Mouse (Mus musculus): ENCODE measurements at regions not wholly inside any gene's neighbourhood (a gene's known extent, or its start where the extent isn't known, plus 50 kb on each side); places are given as distances from the start of the nearest gene placed in this dataset.

- Histone ChIP-seq H3K27ac (no peak overlapping the region), H3K4me2 (no peak overlapping the region; the same call in 1 of the 2 replicates), H3K27me3 (peaks cover 6% of the 10 kb centered on the region; the same call in 1 of the 2 replicates), H3K4me1 (peaks cover 24% of the 10 kb centered on the region), H3K4me3 (no peak overlapping the region), H3K36me3 (no peaks in the 10 kb centered on the region), H3K9me3 (no peaks in the 10 kb centered on the region), H3K9ac (no peak overlapping the region)
- WGBS: 70% methylated on average over 24 of the region's 24 CpGs
- no peak for ATAC-seq (ENCODE audit: insufficient number of reproducible peaks, insufficient read depth, low FRiP score, low TSS enrichment, low read depth)
These were observed 157.5 kb downstream of the Rplp1 start for GRCm38 (mm10) chr9:61756801-61757342.

DNA sequence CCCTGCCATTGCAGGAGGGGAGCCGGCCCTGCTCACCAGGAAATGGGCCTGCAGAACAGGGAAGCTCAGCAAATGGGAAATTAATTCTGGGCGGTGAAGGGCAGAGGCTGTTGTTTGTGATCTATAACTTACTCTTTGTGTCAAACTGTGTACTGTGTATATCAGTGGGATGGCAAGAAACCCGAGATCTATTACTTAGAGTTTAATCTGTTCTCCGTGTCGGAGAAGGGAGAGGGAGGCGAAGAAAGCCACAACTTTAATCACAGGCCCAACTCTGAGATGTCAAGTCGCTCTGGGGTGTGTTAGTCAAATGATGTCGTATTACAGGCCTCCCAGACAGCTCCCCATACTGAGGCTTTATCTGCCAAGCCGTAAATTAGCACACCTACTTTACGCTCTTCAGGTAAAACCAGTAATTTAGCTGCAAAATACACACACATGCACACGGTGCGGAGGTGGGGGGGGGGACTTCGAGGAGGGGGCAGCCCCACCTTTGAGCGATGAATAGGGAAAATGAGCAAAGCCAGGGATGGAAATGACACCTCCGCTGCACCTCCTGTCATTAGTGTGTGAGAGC, 158.0 kb downstream of the Rplp1 start:
- ATAC-seq (ENCODE audit: insufficient number of reproducible peaks, insufficient read depth, low FRiP score, low TSS enrichment, low read depth): peak; percentile 66
- Histone ChIP-seq H3K27ac (no peak overlapping the region; the same call in 1 of the 2 replicates), H3K9ac (no peak overlapping the region), H3K4me2 (no peak overlapping the region; the same call in 1 of the 2 replicates), H3K4me3 (no peak overlapping the region), H3K9me3 (no peaks in the 10 kb centered on the region), H3K27me3 (peaks cover 2% of the 10 kb centered on the region; the same call in 1 of the 2 replicates), H3K36me3 (no peaks in the 10 kb centered on the region), H3K4me1 (peaks cover 24% of the 10 kb centered on the region)
- WGBS: 60% methylated on average over 15 of the region's 15 CpGs

- H3K36me3 ChIP-seq: no peaks in the 10 kb centered on the region
- H3K4me1 ChIP-seq: peaks cover 24% of the 10 kb centered on the region
- H3K27me3 ChIP-seq: 0 out of 2 replicates have a peak, but pooled peaks cover 2% of the 10 kb centered on the region
- H3K4me2 ChIP-seq: no peak overlapping the region
- H3K4me3 ChIP-seq: no peak overlapping the region
- no peak for ATAC-seq (ENCODE audit: insufficient number of reproducible peaks, insufficient read depth, low FRiP score, low TSS enrichment, low read depth)
- WGBS: 83% methylated on average over 3 of the region's 3 CpGs
- no peaks in the 10 kb centered on the region for H3K9me3 ChIP-seq
- no peak overlapping the region for H3K9ac ChIP-seq
- H3K27ac ChIP-seq: no peak overlapping the region
These were observed 159.0 kb downstream of the Rplp1 start for GRCm38 (mm10) chr9:61755311-61755710.

- no peak overlapping the region for H3K4me3 ChIP-seq
- 0 out of 2 replicates have a peak, but pooled peaks cover 2% of the 10 kb centered on the region for H3K27me3 ChIP-seq
- peak overlapping the region; percentile 27; the same call in 1 of the 2 replicates for H3K9ac ChIP-seq
- peaks cover 24% of the 10 kb centered on the region for H3K4me1 ChIP-seq
- 20% methylated on average over 10 of the region's 10 CpGs for WGBS
- no peaks in the 10 kb centered on the region for H3K36me3 ChIP-seq
- no peaks in the 10 kb centered on the region for H3K9me3 ChIP-seq
- ATAC-seq (ENCODE audit: insufficient number of reproducible peaks, insufficient read depth, low FRiP score, low TSS enrichment, low read depth): no peak
- H3K27ac ChIP-seq: no peak overlapping the region
- H3K4me2 ChIP-seq: peak overlapping the region; percentile 37
These were observed 160.5 kb downstream of the Rplp1 start for GRCm38 (mm10) chr9:61753795-61754194.

GRCm38 (mm10) chr9:61749201-61749600, 165.1 kb downstream of the Rplp1 start:
- Histone ChIP-seq H3K4me3 (no peak overlapping the region), H3K27me3 (0 out of 2 replicates have a peak, but pooled peaks cover 2% of the 10 kb centered on the region), H3K4me2 (no peak overlapping the region), H3K9ac (no peak overlapping the region), H3K27ac (no peak overlapping the region), H3K36me3 (no peaks in the 10 kb centered on the region), H3K4me1 (peaks cover 14% of the 10 kb centered on the region), H3K9me3 (0 out of 2 replicates have a peak, but pooled peaks cover 3% of the 10 kb centered on the region)
- WGBS: 82% methylated on average over 4 of the region's 4 CpGs
- ATAC-seq (ENCODE audit: insufficient number of reproducible peaks, insufficient read depth, low FRiP score, low TSS enrichment, low read depth): no peak

DNA sequence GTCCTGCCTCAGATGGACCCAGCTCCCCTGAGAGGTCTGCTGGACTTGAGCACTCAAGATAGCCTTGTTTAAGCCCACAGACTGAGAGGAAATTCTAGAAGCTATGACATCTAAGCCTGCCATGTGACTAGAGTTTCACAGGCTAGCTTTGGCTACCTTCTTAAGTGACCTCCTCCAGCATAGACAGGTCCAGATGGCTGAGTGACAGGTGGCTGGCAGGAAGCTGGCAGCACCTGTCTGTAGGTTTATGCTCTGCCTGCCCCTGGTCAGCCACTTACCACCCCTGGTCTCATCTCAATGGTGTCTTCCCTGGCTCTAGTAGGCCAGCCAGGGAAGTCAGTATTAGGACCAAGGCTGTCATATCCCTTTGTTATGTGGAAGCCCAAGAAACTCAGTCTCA, 165.9 kb downstream of the Rplp1 start:
- ATAC-seq (ENCODE audit: insufficient number of reproducible peaks, insufficient read depth, low FRiP score, low TSS enrichment, low read depth): no peak
- H3K4me1 ChIP-seq: peaks cover 6% of the 10 kb centered on the region; the same call in 1 of the 2 replicates
- H3K9ac ChIP-seq: no peak overlapping the region
- no peak overlapping the region for H3K4me2 ChIP-seq
- no peak overlapping the region for H3K4me3 ChIP-seq
- 0 out of 2 replicates have a peak, but pooled peaks cover 3% of the 10 kb centered on the region for H3K9me3 ChIP-seq
- 0 out of 2 replicates have a peak, but pooled peaks cover 2% of the 10 kb centered on the region for H3K27me3 ChIP-seq
- no peaks in the 10 kb centered on the region for H3K36me3 ChIP-seq
- no peak overlapping the region for H3K27ac ChIP-seq

- H3K27me3 ChIP-seq: no peaks in the 10 kb centered on the region; the same call in 1 of the 2 replicates
- WGBS: 60% methylated on average over 6 of the region's 6 CpGs
- H3K9me3 ChIP-seq: 0 out of 2 replicates have a peak, but pooled peaks cover 3% of the 10 kb centered on the region
- H3K9ac ChIP-seq: no peak overlapping the region
- H3K4me1 ChIP-seq: 0 out of 2 replicates have a peak, but pooled peaks cover 5% of the 10 kb centered on the region
- no peak overlapping the region for H3K27ac ChIP-seq
- no peak for ATAC-seq (ENCODE audit: insufficient number of reproducible peaks, insufficient read depth, low FRiP score, low TSS enrichment, low read depth)
- H3K4me3 ChIP-seq: no peak overlapping the region
- H3K4me2 ChIP-seq: no peak overlapping the region
- no peaks in the 10 kb centered on the region for H3K36me3 ChIP-seq
These were observed 167.9 kb downstream of the Rplp1 start for GRCm38 (mm10) chr9:61746401-61746800.

- no peak for ATAC-seq (ENCODE audit: insufficient number of reproducible peaks, insufficient read depth, low FRiP score, low TSS enrichment, low read depth)
- Histone ChIP-seq H3K4me3 (no peak overlapping the region), H3K4me1 (0 out of 2 replicates have a peak, but pooled peaks cover 5% of the 10 kb centered on the region), H3K36me3 (no peaks in the 10 kb centered on the region), H3K9ac (no peak overlapping the region), H3K9me3 (0 out of 2 replicates have a peak, but pooled peaks cover 3% of the 10 kb centered on the region), H3K27me3 (peaks cover 3% of the 10 kb centered on the region; the same call in 1 of the 2 replicates), H3K27ac (no peak overlapping the region), H3K4me2 (no peak overlapping the region)
- 47% methylated on average over 7 of the region's 7 CpGs for WGBS
These were observed 169.0 kb downstream of the Rplp1 start for GRCm38 (mm10) chr9:61745301-61745801.

GRCm38 (mm10) chr9:61733540-61733939, 180.8 kb downstream of the Rplp1 start:
- Histone ChIP-seq H3K27me3 (no peaks in the 10 kb centered on the region), H3K9me3 (no peaks in the 10 kb centered on the region), H3K4me2 (no peak overlapping the region), H3K9ac (no peak overlapping the region), H3K4me3 (no peak overlapping the region), H3K4me1 (no peaks in the 10 kb centered on the region), H3K36me3 (no peaks in the 10 kb centered on the region), H3K27ac (no peak overlapping the region)
- 66% methylated on average over 2 of the region's 2 CpGs for WGBS
- ATAC-seq (ENCODE audit: insufficient number of reproducible peaks, insufficient read depth, low FRiP score, low TSS enrichment, low read depth): no peak

- Histone ChIP-seq H3K4me1 (peaks cover 3% of the 10 kb centered on the region), H3K4me3 (no peak overlapping the region), H3K27me3 (no peaks in the 10 kb centered on the region), H3K36me3 (no peaks in the 10 kb centered on the region), H3K27ac (no peak overlapping the region), H3K9ac (no peak overlapping the region), H3K9me3 (no peaks in the 10 kb centered on the region), H3K4me2 (no peak overlapping the region)
- 61% methylated on average over 4 of the region's 4 CpGs for WGBS
- ATAC-seq (ENCODE audit: insufficient number of reproducible peaks, insufficient read depth, low FRiP score, low TSS enrichment, low read depth): no peak
These were observed 181.6 kb downstream of the Rplp1 start for GRCm38 (mm10) chr9:61732747-61733146.

DNA sequence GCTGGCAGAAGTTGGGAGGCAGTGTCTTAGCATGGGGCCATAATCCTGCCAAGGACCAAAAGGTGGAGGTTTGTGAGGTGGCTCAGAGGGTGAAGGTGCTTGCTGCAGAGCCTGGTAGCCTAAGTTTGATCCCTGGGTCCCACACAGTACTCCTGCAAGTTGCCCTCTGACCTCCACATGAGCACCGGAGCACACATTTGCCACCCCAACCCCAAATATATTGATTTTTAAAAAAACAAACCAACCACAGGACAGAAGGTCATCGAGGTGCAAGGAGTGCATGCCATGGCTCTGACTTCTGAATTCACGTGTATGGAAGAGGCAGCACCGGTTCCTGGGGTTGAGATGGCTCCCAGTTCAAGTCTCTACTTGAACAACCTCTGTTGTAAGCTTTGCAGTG, 186.2 kb downstream of the Rplp1 start:
- no peak overlapping the region for H3K27ac ChIP-seq
- no peak overlapping the region for H3K9ac ChIP-seq
- H3K4me1 ChIP-seq: peaks cover 6% of the 10 kb centered on the region
- ATAC-seq (ENCODE audit: insufficient number of reproducible peaks, insufficient read depth, low FRiP score, low TSS enrichment, low read depth): no peak
- H3K4me2 ChIP-seq: no peak overlapping the region
- H3K4me3 ChIP-seq: no peak overlapping the region
- WGBS: 77% methylated on average over 4 of the region's 4 CpGs
- H3K9me3 ChIP-seq: no peaks in the 10 kb centered on the region
- H3K36me3 ChIP-seq: no peaks in the 10 kb centered on the region
- H3K27me3 ChIP-seq: 0 out of 2 replicates have a peak, but pooled peaks cover 3% of the 10 kb centered on the region

- peaks cover 6% of the 10 kb centered on the region for H3K4me1 ChIP-seq
- no peaks in the 10 kb centered on the region for H3K9me3 ChIP-seq
- no peaks in the 10 kb centered on the region for H3K36me3 ChIP-seq
- WGBS: 58% methylated on average over 10 of the region's 10 CpGs
- no peak overlapping the region for H3K27ac ChIP-seq
- 0 out of 2 replicates have a peak, but pooled peaks cover 3% of the 10 kb centered on the region for H3K27me3 ChIP-seq
- no peak overlapping the region for H3K9ac ChIP-seq
- H3K4me2 ChIP-seq: no peak overlapping the region
- ATAC-seq (ENCODE audit: insufficient number of reproducible peaks, insufficient read depth, low FRiP score, low TSS enrichment, low read depth): no peak
- no peak overlapping the region for H3K4me3 ChIP-seq
These were observed 186.7 kb downstream of the Rplp1 start for GRCm38 (mm10) chr9:61727651-61728050.
